Mouse (Mus musculus): Measurements from ENCODE around the gene Nelfa. TPM values are rescaled to one million over a fixed set of nuclear protein-coding genes. Genes with fewer than 3 reads are reported as not detected.
A peak's percentile ranks its signal among the peaks of the same experiment; 100 is the strongest.

Gene Nelfa
- polyA plus RNA-seq (2014; fragmentation: Nextera tagmentation; extraction: Ambion mirVana), result 38.0 and 45.5 TPM in 2 replicates

DNA sequence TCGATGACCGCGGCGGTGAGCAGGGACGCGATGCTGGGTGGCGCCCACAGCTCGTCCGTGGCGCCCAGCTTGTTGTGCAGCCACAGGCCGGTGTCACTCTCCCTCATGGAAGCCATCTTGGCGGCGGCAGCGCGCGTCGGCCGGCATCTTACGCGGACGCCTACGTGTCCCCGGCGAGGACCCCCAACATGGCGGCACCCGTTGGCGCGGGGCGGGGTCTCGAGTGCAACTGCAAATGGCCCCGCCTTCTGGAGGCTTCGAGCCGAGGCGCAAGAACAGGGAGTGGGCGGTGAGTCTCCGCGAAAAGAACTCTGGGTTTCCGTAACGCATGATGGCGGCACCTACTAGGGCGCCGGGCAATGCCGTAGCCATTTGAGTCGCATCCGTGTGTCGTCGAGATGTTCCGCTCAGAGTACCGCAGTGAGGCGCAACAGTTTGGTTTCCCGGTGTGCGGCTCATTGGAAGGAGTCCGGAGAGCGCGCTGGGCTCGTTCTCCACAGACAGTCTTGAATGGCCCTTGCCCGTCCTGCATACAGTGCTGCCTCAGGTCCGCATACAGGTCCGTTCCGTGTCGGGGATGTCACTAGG is at the start of gene Nelfa:
TSS of gene Nelfa (minus strand) at position 294 of the 588 bp plus-strand sequence.
- Histone ChIP-seq H3K4me1 (ENCODE audit: control insufficient read depth, insufficient read depth, low read length) (peaks cover 14% of the 10 kb centered on the region), H3K9ac (ENCODE audit: low read length) (peak within 1 kb of the TSS; percentile 88), H3K27ac (ENCODE audit: low read depth, low read length) (peak within 1 kb of the TSS; percentile 92), H3K4me2 (ENCODE audit: low read length) (peak within 1 kb of the TSS; percentile 67), H3K36me3 (ENCODE audit: control insufficient read depth, insufficient read depth, low read length) (peaks cover 4% of the 10 kb centered on the region; the same call in 1 of the 2 replicates), H3K27me3 (replicated peaks; ENCODE audit: control insufficient read depth, insufficient read depth, low read length) (no peaks in the 10 kb centered on the region), H3K4me3 (ENCODE audit: low read depth, low read length) (peak within 1 kb of the TSS; percentile 84), H3K9me3 (replicated peaks; ENCODE audit: control insufficient read depth, low read length) (no peaks in the 10 kb centered on the region)
- WGBS, result 0% methylated on average over 58 of the region's 61 CpGs
- ATAC-seq, result peak; percentile 98
- peak; percentile 100 for DNase-seq (ENCODE audit: low spot score)

DNA sequence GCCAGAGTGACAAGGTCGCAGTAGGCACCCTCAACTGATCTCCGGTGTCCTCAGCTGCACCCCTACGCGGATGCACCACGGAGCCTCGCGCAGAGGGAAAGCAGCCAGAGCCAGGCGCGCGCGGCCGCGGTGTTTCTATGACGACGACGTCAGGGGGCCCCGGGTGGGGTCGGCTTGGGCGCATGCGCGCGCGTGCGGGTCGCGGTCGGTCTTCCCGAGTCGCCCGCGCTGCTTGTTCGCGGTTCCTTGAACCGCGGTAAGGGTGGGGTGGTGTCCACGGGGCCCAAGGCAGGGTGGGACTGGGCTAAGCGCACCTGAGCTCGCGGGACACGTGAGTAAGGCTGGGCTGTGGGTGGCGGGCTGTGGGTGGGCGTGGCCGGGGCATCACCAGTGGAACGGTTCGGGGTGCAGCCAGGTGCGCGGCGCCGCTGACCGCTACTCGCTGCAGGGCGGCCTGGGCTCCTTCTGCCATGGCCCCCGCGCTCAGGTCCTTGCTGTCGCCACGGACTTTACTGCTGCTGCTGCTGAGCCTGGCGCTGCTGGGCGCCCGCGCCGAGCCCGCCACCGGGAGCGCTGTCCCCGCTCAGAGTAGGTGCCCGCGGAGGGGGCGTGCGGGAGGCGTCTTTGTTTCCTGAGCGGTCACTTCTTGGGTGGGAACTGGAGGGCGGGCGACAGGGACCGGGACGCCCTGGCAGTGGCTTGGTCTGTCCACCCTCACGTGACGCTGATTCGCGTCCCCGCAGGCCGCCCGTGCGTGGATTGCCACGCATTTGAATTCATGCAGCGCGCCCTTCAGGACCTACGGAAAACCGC is 47.3 kb upstream of the Nelfa start, which contains the start of gene Gm1673:
TSS of gene Gm1673 (plus strand) at position 125 of the 813 bp plus-strand sequence.
- H3K27me3 ChIP-seq (replicated peaks; ENCODE audit: control insufficient read depth, insufficient read depth, low read length), result no peaks in the 10 kb centered on the region
- peak; percentile 95 for DNase-seq (ENCODE audit: low spot score)
- peaks cover 10% of the 10 kb centered on the region; the same call in 1 of the 2 replicates for H3K36me3 ChIP-seq (ENCODE audit: control insufficient read depth, insufficient read depth, low read length)
- H3K9ac ChIP-seq (ENCODE audit: low read length), result peak within 1 kb of the TSS; percentile 90
- peak; percentile 92 for ATAC-seq
- H3K27ac ChIP-seq (ENCODE audit: low read depth, low read length), result peak within 1 kb of the TSS; percentile 87
- H3K4me3 ChIP-seq (ENCODE audit: low read depth, low read length), result peak within 1 kb of the TSS; percentile 94
- no peaks in the 10 kb centered on the region for H3K9me3 ChIP-seq (replicated peaks; ENCODE audit: control insufficient read depth, low read length)
- peaks cover 9% of the 10 kb centered on the region for H3K4me1 ChIP-seq (ENCODE audit: control insufficient read depth, insufficient read depth, low read length)
- under 1% methylated on average over 80 of the region's 88 CpGs for WGBS
- H3K4me2 ChIP-seq (ENCODE audit: low read length), result peak within 1 kb of the TSS; percentile 77

- no peaks in the 10 kb centered on the region for H3K9me3 ChIP-seq (replicated peaks; ENCODE audit: control insufficient read depth, low read length)
- peak overlapping the region; percentile 87 for H3K27ac ChIP-seq (ENCODE audit: low read depth, low read length)
- 4% methylated on average over 26 of the region's 26 CpGs for WGBS
- H3K4me3 ChIP-seq (ENCODE audit: low read depth, low read length), result peak overlapping the region; percentile 94
- DNase-seq (ENCODE audit: low spot score) (no peak), ATAC-seq (peak; percentile 65)
- H3K4me1 ChIP-seq (ENCODE audit: control insufficient read depth, insufficient read depth, low read length), result peaks cover 9% of the 10 kb centered on the region
- peaks cover 10% of the 10 kb centered on the region; the same call in 1 of the 2 replicates for H3K36me3 ChIP-seq (ENCODE audit: control insufficient read depth, insufficient read depth, low read length)
- H3K4me2 ChIP-seq (ENCODE audit: low read length), result peak overlapping the region; percentile 77
- H3K9ac ChIP-seq (ENCODE audit: low read length), result peak overlapping the region; percentile 90
- no peaks in the 10 kb centered on the region for H3K27me3 ChIP-seq (replicated peaks; ENCODE audit: control insufficient read depth, insufficient read depth, low read length)
Measured at GRCm38 (mm10) chr5:33982731-33983259, 46.6 kb upstream of the Nelfa start.

DNA sequence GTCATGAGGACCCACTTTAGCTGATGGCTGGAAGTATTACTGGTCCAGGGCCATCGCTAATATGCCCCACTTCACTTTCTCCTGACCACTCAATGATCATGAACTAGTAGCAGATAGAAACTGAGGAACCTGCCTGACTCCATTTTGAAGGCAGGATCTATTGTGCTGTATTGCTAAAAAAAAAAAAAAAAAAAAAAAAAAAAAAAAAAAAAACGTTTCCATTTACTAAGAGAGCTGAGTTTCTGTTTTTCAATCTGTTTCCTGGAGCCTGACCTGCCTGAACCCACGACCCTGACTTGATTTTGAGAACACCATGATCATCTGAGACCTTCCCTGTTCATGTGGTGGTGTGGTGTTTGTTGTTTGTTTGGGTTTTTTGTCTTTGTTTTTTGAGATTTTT is 40.1 kb upstream of the Nelfa start:
- no peak overlapping the region for H3K4me3 ChIP-seq (ENCODE audit: low read depth, low read length)
- H3K9ac ChIP-seq (ENCODE audit: low read length), result no peak overlapping the region
- no peak overlapping the region for H3K4me2 ChIP-seq (ENCODE audit: low read length)
- H3K27ac ChIP-seq (ENCODE audit: low read depth, low read length), result no peak overlapping the region
- DNase-seq (ENCODE audit: low spot score), result no peak
- WGBS, result 38% methylated on average over 3 of the region's 3 CpGs
- no peak for ATAC-seq
- H3K36me3 ChIP-seq (ENCODE audit: control insufficient read depth, insufficient read depth, low read length), result no peaks in the 10 kb centered on the region
- no peaks in the 10 kb centered on the region for H3K4me1 ChIP-seq (ENCODE audit: control insufficient read depth, insufficient read depth, low read length)
- H3K9me3 ChIP-seq (replicated peaks; ENCODE audit: control insufficient read depth, low read length), result no peaks in the 10 kb centered on the region
- H3K27me3 ChIP-seq (replicated peaks; ENCODE audit: control insufficient read depth, insufficient read depth, low read length), result no peaks in the 10 kb centered on the region

GRCm38 (mm10) chr5:33974736-33975135 is 38.5 kb upstream of the Nelfa start:
- 57% methylated on average over 2 of the region's 2 CpGs for WGBS
- H3K36me3 ChIP-seq (ENCODE audit: control insufficient read depth, insufficient read depth, low read length), result no peaks in the 10 kb centered on the region
- H3K9ac ChIP-seq (ENCODE audit: low read length), result no peak overlapping the region
- H3K4me1 ChIP-seq (ENCODE audit: control insufficient read depth, insufficient read depth, low read length), result no peaks in the 10 kb centered on the region
- no peak overlapping the region for H3K27ac ChIP-seq (ENCODE audit: low read depth, low read length)
- no peak overlapping the region for H3K4me3 ChIP-seq (ENCODE audit: low read depth, low read length)
- ATAC-seq, result no peak
- no peak overlapping the region for H3K4me2 ChIP-seq (ENCODE audit: low read length)
- DNase-seq (ENCODE audit: low spot score), result peak; percentile 21
- H3K27me3 ChIP-seq (replicated peaks; ENCODE audit: control insufficient read depth, insufficient read depth, low read length), result no peaks in the 10 kb centered on the region
- H3K9me3 ChIP-seq (replicated peaks; ENCODE audit: control insufficient read depth, low read length), result no peaks in the 10 kb centered on the region

DNA sequence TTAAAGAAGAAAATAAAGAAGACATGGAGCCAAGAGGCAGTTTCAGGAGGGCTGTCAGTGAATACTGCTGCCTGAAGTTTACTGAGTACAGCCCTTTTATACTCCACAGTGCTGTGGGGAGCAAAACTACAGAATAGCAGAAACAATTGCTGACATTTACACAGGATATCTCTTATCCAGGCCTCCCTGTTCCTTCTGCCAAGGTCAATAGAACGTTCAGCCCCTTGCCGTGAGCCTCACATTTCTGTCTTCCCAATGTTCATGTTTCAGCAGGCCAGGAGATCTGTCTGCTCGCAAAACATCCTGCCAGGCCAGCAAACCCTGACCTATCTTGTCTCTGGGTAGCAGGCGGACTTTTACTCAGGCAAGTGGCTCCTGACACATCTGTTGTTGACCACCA is 23.2 kb upstream of the Nelfa start:
- H3K4me2 ChIP-seq (ENCODE audit: low read length), result no peak overlapping the region
- H3K27me3 ChIP-seq (replicated peaks; ENCODE audit: control insufficient read depth, insufficient read depth, low read length), result no peaks in the 10 kb centered on the region
- H3K4me1 ChIP-seq (ENCODE audit: control insufficient read depth, insufficient read depth, low read length), result no peaks in the 10 kb centered on the region
- H3K36me3 ChIP-seq (ENCODE audit: control insufficient read depth, insufficient read depth, low read length), result no peaks in the 10 kb centered on the region
- H3K9me3 ChIP-seq (replicated peaks; ENCODE audit: control insufficient read depth, low read length), result peaks cover 4% of the 10 kb centered on the region; the same call in 1 of the 2 replicates
- no peak overlapping the region for H3K4me3 ChIP-seq (ENCODE audit: low read depth, low read length)
- H3K9ac ChIP-seq (ENCODE audit: low read length), result no peak overlapping the region
- DNase-seq (ENCODE audit: low spot score) (no peak), ATAC-seq (no peak)
- WGBS, result 86% methylated on average over 4 of the region's 4 CpGs
- no peak overlapping the region for H3K27ac ChIP-seq (ENCODE audit: low read depth, low read length)

DNA sequence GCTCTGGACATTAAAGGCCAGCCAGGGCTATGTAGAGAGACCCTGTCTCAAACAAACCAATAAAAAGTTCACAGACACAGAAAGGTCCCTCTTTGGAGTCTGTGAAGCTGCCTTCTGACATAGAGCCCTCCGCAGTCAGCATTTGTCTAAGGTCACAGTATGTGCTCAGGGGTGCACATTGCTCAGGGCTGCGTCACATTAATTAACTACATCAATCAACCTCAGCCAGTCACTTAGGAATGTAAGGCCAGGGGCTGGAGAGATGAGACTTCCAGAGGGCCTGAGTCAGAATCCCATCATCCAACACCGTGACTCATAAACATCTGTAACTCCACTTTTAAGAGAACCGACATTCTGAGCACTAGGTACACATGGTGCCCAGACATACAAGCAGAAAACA is 19.7 kb upstream of the Nelfa start:
- Histone ChIP-seq H3K4me1 (ENCODE audit: control insufficient read depth, insufficient read depth, low read length) (no peaks in the 10 kb centered on the region), H3K4me3 (ENCODE audit: low read depth, low read length) (no peak overlapping the region), H3K27ac (ENCODE audit: low read depth, low read length) (no peak overlapping the region), H3K36me3 (ENCODE audit: control insufficient read depth, insufficient read depth, low read length) (no peaks in the 10 kb centered on the region), H3K9me3 (replicated peaks; ENCODE audit: control insufficient read depth, low read length) (peaks cover 6% of the 10 kb centered on the region; the same call in 1 of the 2 replicates), H3K9ac (ENCODE audit: low read length) (no peak overlapping the region), H3K4me2 (ENCODE audit: low read length) (no peak overlapping the region), H3K27me3 (replicated peaks; ENCODE audit: control insufficient read depth, insufficient read depth, low read length) (no peaks in the 10 kb centered on the region)
- 95% methylated on average over 4 of the region's 4 CpGs for WGBS
- no peak for DNase-seq (ENCODE audit: low spot score)
- ATAC-seq, result no peak

DNA sequence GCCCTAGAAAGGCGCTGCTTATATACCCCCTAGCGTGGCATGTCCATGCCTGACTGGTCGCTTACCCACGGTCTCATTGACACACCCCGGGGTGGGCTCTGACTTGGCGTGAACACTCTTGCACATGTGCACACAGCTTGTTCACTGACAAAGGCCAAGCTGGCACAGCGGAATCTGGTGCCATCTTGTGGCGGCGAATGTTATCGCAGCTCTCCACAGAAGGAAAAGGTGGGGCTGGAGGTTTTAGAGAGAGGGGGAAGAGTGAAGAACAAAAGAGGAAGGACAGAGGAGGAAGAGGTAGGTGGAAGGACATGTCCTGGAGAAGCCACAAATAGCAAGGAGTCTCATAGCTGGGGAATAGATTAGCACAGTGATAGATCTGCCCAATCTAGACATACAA is 18.1 kb upstream of the Nelfa start:
- peak overlapping the region; percentile 16; the same call in 1 of the 2 replicates for H3K4me2 ChIP-seq (ENCODE audit: low read length)
- peaks cover 6% of the 10 kb centered on the region; the same call in 1 of the 2 replicates for H3K9me3 ChIP-seq (replicated peaks; ENCODE audit: control insufficient read depth, low read length)
- no peaks in the 10 kb centered on the region for H3K36me3 ChIP-seq (ENCODE audit: control insufficient read depth, insufficient read depth, low read length)
- DNase-seq (ENCODE audit: low spot score) (peak; percentile 81), ATAC-seq (peak; percentile 82)
- H3K4me3 ChIP-seq (ENCODE audit: low read depth, low read length), result no peak overlapping the region
- H3K4me1 ChIP-seq (ENCODE audit: control insufficient read depth, insufficient read depth, low read length), result no peaks in the 10 kb centered on the region
- no peaks in the 10 kb centered on the region for H3K27me3 ChIP-seq (replicated peaks; ENCODE audit: control insufficient read depth, insufficient read depth, low read length)
- 27% methylated on average over 10 of the region's 10 CpGs for WGBS
- H3K9ac ChIP-seq (ENCODE audit: low read length), result no peak overlapping the region
- H3K27ac ChIP-seq (ENCODE audit: low read depth, low read length), result no peak overlapping the region
